Mouse (Mus musculus): ENCODE measurements around the gene Spo11.

Spo11 gene

DNA sequence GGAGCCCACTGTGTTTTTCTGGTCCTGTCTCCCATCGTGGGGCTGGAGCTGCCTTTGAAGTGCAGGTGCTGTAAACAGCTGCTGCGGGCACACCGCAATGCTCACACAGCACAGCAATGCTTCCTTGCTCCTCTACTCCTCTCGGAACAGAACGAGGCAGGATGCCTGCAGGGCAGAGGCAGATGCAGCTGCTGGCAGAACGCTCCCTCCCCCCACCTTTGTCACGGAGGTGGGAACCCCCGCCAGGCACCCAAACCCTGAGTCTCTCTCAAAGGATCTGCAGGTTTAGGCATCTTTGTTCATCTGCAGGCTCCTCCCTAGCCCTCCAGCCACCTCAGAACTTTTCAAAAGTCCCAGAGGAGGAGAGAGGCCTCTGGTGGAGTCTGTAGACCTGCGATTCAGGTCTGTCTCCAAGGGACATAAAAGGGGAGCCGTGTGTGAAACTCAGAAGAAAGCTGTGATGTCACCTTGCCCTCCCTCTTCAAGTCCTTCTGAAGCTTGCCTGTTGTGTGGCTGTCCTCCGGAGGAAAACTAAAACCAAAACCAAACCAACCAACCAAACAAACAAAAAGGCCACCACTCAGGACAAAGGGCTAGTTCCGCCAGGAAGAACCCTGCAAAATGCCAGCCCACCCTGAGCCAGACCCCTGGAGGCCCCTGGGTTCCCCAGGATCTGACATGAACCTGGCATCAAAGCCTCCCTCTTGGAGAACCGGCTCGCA, at the start of gene Spo11:
TSS of gene Spo11 (plus strand) at position 292 of the 722 bp plus-strand sequence.
- no peak for DNase-seq (ENCODE audit: inconsistent age in 2 of 2, low spot score in 1 of 2)

DNA sequence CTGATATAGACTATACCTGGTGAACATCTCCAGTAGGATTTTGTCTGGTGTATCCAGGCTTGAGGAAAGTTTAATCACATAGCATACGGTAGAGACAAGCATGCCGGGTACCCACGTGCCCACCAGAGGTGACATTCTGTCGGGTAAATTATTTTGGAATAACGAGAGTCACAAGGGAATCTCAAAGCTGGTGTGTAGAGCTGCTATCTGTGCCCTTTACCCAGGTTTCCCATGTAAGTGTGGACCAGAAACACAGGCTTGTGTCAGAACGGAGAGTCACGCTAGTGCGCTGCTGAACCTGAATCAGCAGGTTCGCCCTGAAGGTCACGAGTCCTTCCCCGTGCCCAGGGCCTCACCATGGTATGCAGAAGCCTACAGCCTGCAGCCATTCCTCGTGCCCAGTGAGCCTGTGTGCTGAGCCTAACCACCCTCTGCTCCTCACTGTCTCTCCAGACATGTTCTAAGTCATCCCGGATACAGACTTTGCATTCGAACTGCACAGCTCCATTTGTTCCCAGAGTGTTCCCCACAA, 47.5 kb upstream of the Spo11 start:
- peak; percentile 64 to 79 for DNase-seq (ENCODE audit: inconsistent age in 2 of 2, low spot score in 1 of 2)

DNA sequence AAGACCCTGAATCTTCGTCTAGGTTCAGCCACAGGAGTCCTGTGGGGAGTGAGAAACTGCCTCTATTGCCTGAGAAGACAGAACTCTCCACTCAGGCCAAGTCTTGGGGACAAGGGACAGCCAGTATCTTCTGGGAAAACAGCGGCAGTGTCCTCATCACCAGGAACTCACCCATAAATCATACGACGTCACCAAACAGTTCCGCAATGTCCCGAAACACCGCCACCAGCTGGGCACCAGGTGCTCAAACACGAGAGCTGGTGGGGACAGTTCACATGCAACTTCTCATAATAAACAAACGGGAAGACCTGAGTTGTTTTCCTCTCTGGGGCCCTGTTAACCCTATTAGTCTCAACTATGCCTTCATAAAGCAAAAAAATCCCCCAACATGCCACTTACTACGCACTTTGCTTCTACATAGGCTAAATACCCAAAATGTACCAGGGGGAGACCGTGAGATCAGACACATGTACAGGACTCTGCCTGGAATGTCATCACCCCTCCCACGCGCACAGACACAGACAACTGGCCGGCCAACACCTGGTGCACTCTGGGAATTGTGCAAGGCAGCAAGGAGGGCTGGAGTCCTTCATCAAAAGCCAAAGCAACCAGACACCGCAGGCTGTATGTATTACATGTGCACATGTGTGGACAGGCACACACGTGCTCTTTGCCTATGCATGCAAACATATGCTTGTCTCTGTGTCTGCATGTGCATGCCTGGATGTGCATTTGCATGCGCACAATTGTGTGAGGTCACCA, 46.2 kb upstream of the Spo11 start:
- peak; percentile 69 to 70 for DNase-seq (ENCODE audit: inconsistent age in 2 of 2, low spot score in 1 of 2)

DNA sequence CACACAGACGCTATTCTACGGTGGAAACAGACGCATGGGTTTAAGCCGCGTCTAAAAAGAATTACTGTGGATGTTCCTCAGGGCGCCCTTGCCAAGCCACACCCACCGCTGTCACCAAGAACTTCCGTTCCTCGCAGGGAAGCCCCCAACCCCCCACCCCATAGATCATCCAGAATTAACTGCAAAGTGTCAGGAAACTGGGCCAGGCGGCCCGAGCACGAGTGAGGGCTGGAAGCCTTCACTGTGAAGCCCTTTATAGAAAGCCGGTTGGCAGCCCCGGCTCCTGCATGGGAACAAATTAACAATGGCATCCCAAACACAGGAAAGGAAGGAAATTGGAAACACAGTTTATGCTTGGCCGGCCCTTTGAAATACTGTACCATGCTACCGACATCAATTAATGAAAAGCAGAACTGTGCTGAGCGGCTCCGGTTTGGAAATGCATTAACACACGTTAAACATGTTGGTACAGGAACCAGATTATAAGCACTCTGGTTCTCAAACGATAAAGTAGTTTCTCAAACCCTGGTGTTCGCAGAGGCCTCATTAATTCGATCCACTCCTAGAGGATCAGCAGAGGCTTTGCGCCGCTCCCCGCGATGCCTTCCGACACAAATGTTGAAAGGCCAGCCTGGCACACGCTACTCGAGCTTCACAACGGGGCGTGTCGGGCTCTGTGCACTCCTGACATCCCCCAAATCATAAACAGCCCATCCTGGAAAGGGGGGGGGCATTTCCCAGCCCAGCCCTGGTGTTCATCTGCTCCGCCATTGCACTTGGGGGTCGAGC, 43.7 kb upstream of the Spo11 start:
- DNase-seq (ENCODE audit: inconsistent age in 2 of 2, low spot score in 1 of 2), result peak in 1 of 2 experiments; percentile 72

DNA sequence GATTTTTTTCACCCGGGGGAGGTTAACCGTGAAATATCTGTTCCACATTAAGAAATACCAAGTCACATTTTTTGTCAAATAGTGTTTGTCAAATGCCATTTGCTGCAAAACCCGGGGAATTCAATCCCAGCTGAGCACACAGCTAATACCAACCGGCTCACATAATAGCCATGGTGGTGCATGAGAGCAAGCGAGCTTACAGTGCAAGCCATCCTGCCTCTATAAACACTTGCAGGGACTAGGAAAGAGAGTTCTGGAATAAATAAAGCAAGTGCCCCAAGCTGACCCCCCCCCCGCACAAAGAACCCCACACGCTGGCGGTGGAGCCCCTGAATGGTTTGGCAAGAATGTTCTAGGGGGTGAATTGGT, 43.1 kb upstream of the Spo11 start:
- DNase-seq (ENCODE audit: inconsistent age in 2 of 2, low spot score in 1 of 2), result no peak

DNA sequence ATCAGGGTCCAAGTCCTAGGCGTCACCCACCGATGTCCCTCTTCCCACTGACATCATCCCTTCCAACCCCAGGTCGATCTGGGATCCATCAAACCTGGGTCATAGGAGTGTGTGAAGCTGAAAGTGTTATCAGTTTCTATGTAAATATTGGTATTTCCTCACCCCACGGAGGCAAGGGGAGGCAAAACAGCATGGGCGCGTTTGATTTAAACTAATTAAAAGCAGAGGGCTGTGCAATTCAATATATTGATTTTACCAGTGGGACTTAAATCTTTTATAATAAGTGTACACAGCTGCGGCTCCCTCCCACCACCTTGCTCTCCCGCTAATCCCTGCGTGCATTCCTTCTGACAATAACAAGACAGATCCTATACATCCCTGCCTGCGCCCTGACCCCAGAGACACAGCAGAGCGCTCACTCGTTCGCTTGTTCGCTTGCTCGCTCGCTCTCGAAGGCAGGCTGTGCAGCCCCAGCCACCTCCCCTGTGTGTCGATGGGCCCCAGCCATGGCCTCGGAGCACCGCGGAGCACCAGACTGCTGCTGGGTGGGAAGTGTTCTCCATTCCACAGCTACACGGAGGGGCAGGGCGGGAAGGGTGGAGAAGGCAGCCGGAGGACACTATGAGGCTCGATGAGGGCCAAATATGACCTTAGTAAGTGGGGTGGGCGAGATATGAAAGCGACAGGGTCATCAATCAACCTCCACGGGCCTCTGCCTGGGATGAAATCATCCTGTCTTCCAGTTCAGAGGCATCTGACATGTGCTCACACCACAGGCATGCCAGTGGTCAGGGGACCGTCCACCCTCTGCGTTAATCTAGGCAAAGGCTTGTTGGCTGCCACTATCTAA, 42.4 kb upstream of the Spo11 start:
- DNase-seq (ENCODE audit: inconsistent age in 2 of 2, low spot score in 1 of 2), result peak; percentile 76 to 82

DNA sequence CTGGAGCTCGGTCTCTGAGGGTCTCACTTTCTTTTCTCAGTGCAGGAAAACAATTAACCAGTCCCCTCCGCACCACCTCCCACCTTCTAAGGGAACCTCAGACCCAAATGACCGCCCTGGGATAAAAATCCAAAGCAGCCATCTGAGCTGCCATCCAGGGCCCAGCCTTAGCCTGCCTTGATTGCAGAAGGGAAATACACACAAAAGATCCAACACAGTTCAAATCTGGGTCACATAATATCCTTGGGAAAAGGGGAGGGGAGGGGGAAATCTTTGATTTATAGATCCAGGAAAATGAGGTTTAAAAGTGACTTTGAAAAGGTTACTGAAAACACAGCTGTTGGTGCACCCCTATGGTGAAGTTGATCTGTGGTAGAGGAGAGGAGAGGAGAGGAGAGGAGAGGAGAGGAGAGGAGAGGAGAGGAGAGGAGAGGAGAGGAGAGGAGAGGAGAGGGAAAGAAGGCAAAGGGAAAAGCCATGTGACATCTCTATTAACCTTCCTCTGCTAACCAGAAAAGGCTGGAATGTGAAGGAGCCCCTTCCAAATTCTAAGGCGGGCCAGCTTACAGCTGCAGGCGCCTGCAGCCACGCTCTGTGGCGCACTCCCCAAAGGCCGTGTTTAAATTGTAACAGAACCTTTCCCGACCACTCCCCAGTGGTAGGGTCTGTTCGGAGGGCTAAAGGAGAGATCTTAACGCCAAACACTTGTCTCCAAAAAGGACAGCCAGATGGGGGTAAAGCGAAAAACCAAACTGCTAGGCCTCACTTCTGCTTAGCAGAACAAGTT, 41.5 kb upstream of the Spo11 start:
- peak in 1 of 2 experiments; percentile 73 for DNase-seq (ENCODE audit: inconsistent age in 2 of 2, low spot score in 1 of 2)

DNA sequence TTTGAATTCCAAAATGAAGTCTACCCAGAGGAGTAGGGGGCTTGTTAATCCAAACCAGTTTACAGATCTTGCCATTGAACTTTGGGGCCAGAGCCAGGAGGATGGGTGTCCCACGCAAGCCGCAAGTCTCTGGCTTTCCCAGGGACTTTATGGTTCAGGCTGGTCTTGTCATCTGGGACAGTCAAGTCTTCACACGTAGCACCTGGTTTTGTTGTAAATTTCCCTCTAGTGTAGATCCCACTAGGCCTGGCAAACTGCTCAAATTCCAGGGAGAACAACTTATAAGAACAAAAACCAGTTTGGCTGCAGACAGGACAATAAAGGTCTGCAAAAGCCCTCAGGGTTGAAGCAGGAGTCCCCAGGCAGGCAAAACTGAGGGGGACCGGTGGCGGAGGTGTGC, 40.7 kb upstream of the Spo11 start:
- no peak for DNase-seq (ENCODE audit: inconsistent age in 2 of 2, low spot score in 1 of 2)

DNA sequence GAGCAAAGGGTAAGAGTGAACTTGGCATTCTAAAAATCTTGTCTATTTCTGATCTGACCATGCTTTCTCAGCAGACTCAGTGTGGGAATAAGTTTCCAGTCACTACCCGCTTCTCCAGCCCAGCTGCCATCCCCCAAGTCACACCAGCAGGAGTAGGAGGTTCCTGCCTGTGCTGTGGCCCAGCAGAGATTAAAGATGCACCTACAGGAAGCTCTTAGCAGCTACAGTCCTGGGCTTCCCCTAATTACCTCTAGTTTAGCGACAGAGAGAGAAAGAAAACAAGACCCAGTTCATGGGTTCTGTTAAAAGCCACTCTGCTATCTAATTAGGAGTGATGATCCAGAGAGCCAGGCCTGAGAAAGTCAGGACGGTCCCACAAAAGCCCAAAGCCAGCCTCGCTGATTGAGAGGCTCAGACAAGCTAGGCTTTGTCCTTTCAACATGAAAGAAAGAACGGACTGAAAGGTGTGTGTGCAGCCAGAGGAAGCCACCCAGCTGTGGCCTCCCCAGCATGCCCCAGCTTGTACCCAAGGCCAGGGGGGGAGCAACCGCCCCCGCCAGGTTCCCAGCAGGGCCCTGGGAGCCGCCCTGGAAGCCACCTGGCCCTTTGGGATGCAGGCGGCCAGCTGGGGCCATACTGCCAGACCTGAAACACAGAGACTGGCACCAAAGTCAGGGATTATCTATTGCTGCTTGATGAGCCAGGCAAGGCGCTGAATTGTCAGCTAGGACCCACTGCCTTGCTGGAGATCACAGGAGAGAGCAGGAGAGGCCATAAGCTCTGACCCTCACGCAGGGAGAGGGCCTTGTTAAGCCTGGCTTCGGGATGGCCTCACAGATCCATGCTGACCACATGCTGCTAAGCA, 39.9 kb upstream of the Spo11 start:
- peak in 1 of 2 experiments; percentile 59 for DNase-seq (ENCODE audit: inconsistent age in 2 of 2, low spot score in 1 of 2)

DNA sequence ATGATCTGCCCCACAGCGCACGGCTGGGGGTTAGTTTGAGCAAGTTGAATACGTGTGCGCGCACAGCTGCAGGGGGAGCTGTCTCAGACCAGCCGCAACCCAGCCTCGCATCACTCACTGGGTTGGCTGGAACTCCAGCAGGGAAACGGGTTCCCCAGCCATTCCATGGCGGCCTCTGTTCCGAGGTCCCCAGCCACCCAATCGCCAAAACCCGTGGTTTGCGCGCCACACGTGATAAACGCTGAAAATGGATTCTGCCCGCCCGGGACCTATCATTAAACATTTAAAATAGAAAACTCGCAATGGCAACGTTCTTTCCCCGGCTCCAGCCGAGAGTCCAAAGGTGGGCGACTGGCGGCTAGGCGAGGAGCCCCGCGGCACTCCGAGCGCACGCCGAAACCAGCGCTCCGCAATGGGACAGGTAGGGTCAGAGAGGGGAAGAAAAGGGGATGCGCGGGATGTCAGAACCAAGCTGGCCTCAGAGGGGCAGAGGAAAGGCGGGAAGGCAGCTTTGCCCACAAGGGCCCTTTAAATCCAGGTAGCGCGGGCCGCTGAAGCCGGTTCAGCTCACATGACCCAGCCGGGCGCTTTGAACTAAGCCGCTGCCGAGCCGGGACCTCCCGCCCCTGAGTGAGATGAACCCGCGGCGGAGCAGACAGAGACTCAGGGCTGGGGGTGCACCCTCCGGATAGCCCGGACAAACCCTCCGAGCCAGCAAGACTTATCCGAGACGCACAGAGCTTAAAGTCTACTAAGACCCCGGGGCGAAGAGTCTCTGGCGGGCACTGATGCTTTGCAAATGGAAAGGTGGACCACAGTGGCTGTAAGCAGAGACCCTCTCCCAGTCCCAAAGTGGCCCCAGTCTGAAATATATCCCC, 38.5 kb upstream of the Spo11 start:
- peak; percentile 72 to 84 for DNase-seq (ENCODE audit: inconsistent age in 2 of 2, low spot score in 1 of 2)

DNA sequence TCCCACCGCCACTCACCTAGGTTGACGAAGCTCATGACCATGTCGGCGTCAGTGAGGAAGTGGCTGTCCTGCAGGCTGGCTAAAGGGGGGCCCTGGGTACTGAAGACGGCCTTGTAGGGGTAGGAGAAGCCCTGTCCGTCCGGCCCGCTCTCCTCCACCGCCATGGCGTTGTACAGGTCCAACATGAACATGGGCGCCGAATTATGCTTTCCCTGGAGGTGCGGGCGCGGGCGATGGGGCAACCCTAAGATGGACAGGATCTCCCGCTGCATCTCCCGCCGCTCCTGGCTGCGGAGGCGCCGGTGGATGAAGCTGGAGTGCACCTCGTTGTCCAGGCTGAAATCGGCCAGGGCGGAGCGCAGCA, 37.9 kb upstream of the Spo11 start:
- peak in 1 of 2 experiments; percentile 81 for DNase-seq (ENCODE audit: inconsistent age in 2 of 2, low spot score in 1 of 2)

DNA sequence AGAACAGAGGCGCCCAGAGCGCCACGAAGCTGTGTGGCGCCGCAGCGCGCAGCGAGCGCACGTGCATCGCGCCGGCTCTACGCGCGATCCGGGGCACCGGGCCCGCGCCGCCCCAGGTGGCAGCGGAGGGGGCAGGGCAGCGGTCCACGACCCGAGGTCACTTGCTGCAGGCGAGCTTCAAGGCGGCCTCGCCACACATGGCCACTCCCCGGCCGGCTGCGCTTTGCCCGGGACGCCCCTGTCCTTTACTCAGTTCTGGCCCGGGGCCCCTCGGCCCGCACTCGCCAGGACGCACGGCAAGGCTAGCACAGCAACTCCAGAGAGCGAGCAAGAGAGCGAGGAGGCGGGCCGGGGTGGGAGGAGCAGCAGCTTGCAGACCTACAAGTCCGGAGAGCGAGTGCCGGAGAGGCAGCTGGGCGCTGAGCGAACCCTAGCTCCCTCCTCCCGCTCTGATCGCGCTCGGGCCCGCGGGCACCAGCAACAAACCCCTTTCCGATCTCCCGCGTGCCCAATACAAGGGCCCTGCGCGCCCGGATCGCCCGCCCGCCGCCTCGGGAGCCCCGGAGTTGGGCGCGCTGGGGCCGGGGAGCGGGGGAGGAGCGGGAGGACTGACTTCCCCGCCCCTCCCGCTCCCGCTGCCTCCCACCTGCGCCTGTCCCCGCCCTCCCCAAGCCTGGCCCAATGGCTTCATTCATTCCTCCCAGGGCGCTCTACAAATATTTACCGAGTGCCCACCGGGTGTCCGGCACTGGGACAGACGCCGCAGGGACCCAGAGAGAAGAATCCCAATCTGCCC, 37.3 kb upstream of the Spo11 start, which contains the start of gene Bmp7:
TSS of gene Bmp7 (minus strand) at position 319 of the 796 bp plus-strand sequence.
- DNase-seq (ENCODE audit: inconsistent age in 2 of 2, low spot score in 1 of 2), result peak; percentile 89 to 96

DNA sequence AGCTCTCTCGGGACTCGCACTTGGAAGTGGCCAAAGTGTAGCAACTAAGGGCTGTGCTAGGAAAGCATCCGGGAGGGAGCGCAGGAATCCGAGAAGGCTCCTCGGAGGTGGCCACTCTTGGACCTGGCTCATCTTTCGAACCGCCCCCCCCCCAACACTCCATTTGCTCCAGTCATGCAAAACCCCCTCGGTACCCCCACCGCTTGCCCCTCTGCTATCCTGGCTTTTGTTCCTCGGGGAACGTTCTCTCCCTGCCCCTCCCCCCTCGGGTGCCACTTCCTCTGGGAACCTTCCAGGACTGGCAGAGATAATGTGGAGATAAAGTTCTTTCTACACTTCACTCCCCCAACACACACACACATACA, 36.7 kb upstream of the Spo11 start:
- DNase-seq (ENCODE audit: inconsistent age in 2 of 2, low spot score in 1 of 2), result no peak

DNA sequence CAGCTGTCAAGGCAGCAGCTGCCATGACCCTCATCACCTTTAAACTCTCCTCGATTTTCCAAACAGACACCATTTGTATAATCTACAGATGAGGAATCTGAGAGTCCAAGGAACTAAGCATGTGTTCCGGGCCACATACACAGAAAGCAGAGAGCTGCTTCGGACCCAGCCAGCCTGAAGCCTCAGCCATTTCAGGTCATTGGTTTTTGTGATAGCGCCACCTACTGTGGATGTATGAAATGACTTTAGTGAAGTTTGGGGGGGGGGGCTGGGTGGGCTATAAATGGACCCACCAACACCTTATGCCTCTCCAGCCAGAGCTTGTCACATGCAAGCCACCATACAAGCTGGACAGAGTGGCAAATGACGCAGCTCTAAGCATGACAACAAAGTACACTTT, 28.4 kb upstream of the Spo11 start:
- peak in 1 of 2 experiments; percentile 57 for DNase-seq (ENCODE audit: inconsistent age in 2 of 2, low spot score in 1 of 2)

DNA sequence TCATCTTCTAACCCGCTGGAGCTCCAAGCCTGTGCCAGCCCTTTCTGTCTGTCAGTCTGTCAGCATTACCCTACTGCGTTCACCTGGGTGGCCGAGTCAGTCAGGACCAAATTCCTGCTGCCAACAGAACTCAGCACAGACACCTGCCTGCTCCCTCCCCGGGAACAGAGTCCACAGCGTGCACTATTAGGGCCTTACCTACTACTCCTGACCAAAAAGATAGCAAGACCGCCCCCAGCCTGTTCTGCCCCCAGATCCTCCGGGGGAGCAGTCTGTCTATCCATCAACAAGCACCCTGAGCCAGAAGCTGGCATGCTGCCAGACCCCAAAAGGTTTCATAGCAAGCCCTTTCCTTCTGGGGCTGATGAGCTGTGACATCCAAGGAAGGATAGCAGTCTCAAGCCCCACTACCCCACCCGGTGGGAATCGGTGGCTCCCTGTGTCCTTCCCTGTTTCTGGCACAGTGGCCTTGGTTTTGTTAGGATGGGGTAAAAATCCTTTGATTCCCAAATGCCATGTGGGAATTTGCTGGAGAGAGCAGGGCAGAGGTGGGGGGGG, 27.3 kb upstream of the Spo11 start:
- no peak for DNase-seq (ENCODE audit: inconsistent age in 2 of 2, low spot score in 1 of 2)

DNA sequence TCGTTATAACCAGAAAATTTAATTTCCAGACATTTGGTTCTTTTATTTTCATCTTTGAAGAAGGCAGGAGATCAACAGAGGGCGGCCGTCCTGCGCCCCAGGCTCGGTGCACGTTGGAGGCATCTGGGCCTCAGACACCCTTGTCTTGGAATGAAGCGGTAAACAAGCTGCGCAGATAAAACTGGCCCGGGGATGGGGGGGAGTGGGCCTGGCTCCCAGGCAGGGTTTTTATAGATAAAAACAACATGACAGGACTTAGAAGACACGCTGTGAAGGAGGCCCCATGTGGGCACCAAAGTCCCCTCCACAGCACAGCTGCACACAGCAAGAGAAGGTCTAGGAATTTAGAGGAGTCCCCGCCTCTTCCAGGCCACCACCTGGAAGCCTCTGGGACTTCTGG, 26.8 kb upstream of the Spo11 start:
- DNase-seq (ENCODE audit: inconsistent age in 2 of 2, low spot score in 1 of 2), result no peak

DNA sequence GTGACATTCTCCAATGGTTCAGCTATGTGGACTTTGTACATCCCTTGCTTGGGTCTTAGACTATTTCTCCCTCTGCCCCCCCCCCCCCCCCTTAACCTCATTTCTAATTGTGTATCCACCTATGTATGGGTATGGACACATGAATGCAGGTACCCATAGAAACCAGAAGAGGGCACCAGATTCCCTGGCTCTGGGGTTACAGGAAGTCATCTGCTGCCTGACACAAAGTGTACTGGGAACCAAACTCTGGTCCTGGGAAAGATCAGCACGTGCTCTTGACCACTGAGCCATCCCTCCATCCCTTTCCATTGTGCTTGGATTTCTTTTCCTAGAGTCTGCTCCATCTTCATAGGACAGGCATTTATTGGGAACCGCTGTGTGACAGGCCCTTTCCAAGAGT, 25.5 kb upstream of the Spo11 start:
- no peak for DNase-seq (ENCODE audit: inconsistent age in 2 of 2, low spot score in 1 of 2)
